Mouse (Mus musculus): ENCODE measurements around the gene Ubr3.

- no peak for TF ChIP-seq POLR2A (IDR thresholded peaks at IDR 0.05; ENCODE audit: control insufficient read depth in 1 of 2, insufficient read depth in 1 of 2, low read depth in 1 of 2, low read length in 2 of 2, poor library complexity in 1 of 2)
- TF ChIP-seq CTCF (IDR thresholded peaks at IDR 0.05 in 2 of 3, conservative IDR thresholded peaks at IDR 0.05 in 1 of 3; ENCODE audit: control insufficient read depth in 1 of 3, insufficient read depth in 1 of 3, low read depth in 2 of 3, low read length in 3 of 3, poor library complexity in 1 of 3, severe bottlenecking in 1 of 3) = no peak
- TF ChIP-seq POLR2AphosphoS2 (IDR thresholded peaks at IDR 0.05; ENCODE audit: low read length) = no peak
- TF ChIP-seq TBP (IDR thresholded peaks at IDR 0.05; ENCODE audit: low read depth, low read length) = no peak
- no peak for TF ChIP-seq GATA1 (IDR thresholded peaks at IDR 0.05; ENCODE audit: low read depth, low read length)
- no peak for TF ChIP-seq USF2 (IDR thresholded peaks at IDR 0.05; ENCODE audit: borderline replicate concordance in 1 of 2, insufficient read depth in 1 of 2, low read depth in 1 of 2, low read length in 2 of 2)
- TF ChIP-seq EP300 (IDR thresholded peaks at IDR 0.05; ENCODE audit: low read depth in 1 of 2, low read length in 2 of 2) = no peak
- no peak for TF ChIP-seq E2F4 (IDR thresholded peaks at IDR 0.05; ENCODE audit: borderline replicate concordance, low read depth, low read length)
- TF ChIP-seq NELFE (IDR thresholded peaks at IDR 0.05; ENCODE audit: low read depth, low read length) = no peak
- TF ChIP-seq KAT2A (conservative IDR thresholded peaks at IDR 0.05; ENCODE audit: low read depth, low read length) = no peak
- no peak for TF ChIP-seq CHD2 (IDR thresholded peaks at IDR 0.05; ENCODE audit: low read length)
- no peak for TF ChIP-seq MAFK (IDR thresholded peaks at IDR 0.05; ENCODE audit: borderline replicate concordance, low read depth, low read length)
- no peak for TF ChIP-seq ETS1 (IDR thresholded peaks at IDR 0.05; ENCODE audit: low read depth, low read length)
These were observed 15.8 kb downstream of the Ubr3 start for GRCm38 (mm10) chr2:69912801-69913200.
